Mouse (Mus musculus) lung, postnatal 0 days (tissue): ENCODE results near the gene Tcea2. TPM values are rescaled to one million over a fixed set of nuclear protein-coding genes. Genes with fewer than 3 reads are reported as not detected.

ENCODE experiments used
- ATAC-seq: fragments of 200-750 bp; cut with Nextera tagmentation; 2 replicates; pipeline ENCODE4 v1.8.0; 2017; ENCODE audit warnings: moderate library complexity
- DNase-seq: peaks from one replicate; pipeline ENCODE4 v3.0.0-alpha.2; 2016; ENCODE audit warnings: low spot score
- H3K27ac ChIP-seq: fragments of 300-500 bp; sonication (generic); 2 replicates; pipeline ENCODE4 v1.5.1; 2014; ENCODE audit warnings: antibody characterized with exemption, mild to moderate bottlenecking, low read length, mixed read lengths
- H3K27me3 ChIP-seq: fragments of 300-500 bp; sonication (generic); replicated peaks from 2 replicates; pipeline ENCODE4 v1.6.1; 2014; ENCODE audit warnings: low read length, mixed read lengths; ENCODE audit not compliant: insufficient read depth
- H3K36me3 ChIP-seq: fragments of 300-500 bp; sonication (generic); 2 replicates; pipeline ENCODE4 v1.6.1; 2014; ENCODE audit warnings: low read length, mixed read lengths; ENCODE audit not compliant: insufficient read depth
- H3K4me1 ChIP-seq: fragments of 300-500 bp; sonication (generic); 2 replicates; pipeline ENCODE4 v1.6.1; 2014; ENCODE audit warnings: antibody characterized with exemption, low read depth, low read length, mixed read lengths; ENCODE audit not compliant: insufficient read depth
- H3K4me2 ChIP-seq: fragments of 300-500 bp; sonication (generic); replicated peaks from 2 replicates; pipeline ENCODE4 v1.6.1; 2014; ENCODE audit warnings: low read depth, mild to moderate bottlenecking, low read length, moderate library complexity, mixed read lengths
- H3K4me3 ChIP-seq: fragments of 300-500 bp; sonication (generic); 2 replicates; pipeline ENCODE4 v1.5.1; 2014; ENCODE audit warnings: low read depth, low read length
- H3K9ac ChIP-seq: fragments of 300-500 bp; sonication (generic); replicated peaks from 2 replicates; pipeline ENCODE4 v1.6.1; 2014; ENCODE audit warnings: low read depth, mild to moderate bottlenecking
- H3K9me3 ChIP-seq: fragments of 300-500 bp; sonication (generic); 2 replicates; pipeline ENCODE4 v1.6.1; 2016; ENCODE audit warnings: low read length, mixed read lengths
- CTCF ChIP-seq: IDR thresholded peaks from 2 replicates; pipeline ENCODE4 v1.5.1; 2016; ENCODE audit warnings: antibody characterized with exemption, mild to moderate bottlenecking
- EP300 ChIP-seq: IDR thresholded peaks from 2 replicates; pipeline ENCODE4 v1.6.1; 2016; ENCODE audit warnings: antibody characterized with exemption, mild to moderate bottlenecking, control low read depth
- WGBS: fragments of 180-500 bp; shearing (Covaris S2); extraction: QIAGEN DNeasy Blood & Tissue Kit; methylation state at CpG from one replicate; pipeline ENCODE4 v1.1.7; 2014; 5-methylcytosine and 5-hydroxymethylcytosine counted together
- polyA plus RNA-seq: library from polyadenylated mRNA; unstranded; fragments of >200 nt; fragmentation: Nextera tagmentation; extraction: Ambion mirVana; gene quantifications from 2 replicates; pipeline ENCODE4 v1.2.1, GENCODE M21; 2015

Gene Tcea2
- polyA plus RNA-seq, 1 experiment from 2014 or later, result 14.1 TPM

DNA sequence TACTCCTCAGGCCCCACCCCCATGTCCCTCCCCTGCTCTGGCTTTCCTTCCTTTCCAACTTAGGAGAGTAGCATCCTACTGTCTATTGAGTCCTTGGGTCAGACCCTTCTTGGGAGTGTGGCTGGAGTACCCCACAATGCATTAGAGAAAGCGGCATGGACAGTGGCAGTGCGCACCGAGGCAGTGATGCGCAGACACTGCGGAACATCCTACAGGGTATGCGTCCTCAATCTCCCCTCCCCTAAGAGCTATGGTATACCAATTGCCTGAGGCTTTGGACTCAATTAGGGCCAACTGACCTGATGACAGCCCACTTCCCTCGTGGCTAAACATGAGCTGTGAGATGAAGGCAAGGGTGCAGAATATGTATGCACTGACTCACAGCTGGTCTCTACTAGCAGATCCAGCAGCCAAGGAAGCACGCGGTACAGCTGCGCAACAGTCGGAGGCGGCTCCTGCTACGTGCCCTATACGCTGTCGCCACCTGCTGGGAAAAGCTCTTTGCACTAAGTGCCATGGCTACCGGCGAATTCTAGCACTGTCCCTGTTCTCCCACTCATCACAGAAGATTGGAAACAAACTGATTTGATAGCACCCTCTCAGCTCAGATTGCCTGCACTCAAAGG lies 21.1 kb upstream of the Tcea2 start:
- H3K9ac ChIP-seq, result no peak overlapping the region
- no peak overlapping the region for H3K27ac ChIP-seq
- H3K4me3 ChIP-seq, result no peak overlapping the region
- WGBS, result 34% methylated on average over 17 of the region's 17 CpGs
- H3K36me3 ChIP-seq, result peaks cover 22% of the 10 kb centered on the region; the same call in 1 of the 2 replicates
- H3K4me2 ChIP-seq, result no peak overlapping the region
- ATAC-seq (peak; percentile 52), DNase-seq (peak; percentile 74)
- no peaks in the 10 kb centered on the region for H3K9me3 ChIP-seq
- no peaks in the 10 kb centered on the region; the same call in 1 of the 2 replicates for H3K4me1 ChIP-seq
- TF ChIP-seq CTCF, result no peak; the same call in 1 of the 2 replicates
- TF ChIP-seq EP300, result no peak
- no peaks in the 10 kb centered on the region for H3K27me3 ChIP-seq

DNA sequence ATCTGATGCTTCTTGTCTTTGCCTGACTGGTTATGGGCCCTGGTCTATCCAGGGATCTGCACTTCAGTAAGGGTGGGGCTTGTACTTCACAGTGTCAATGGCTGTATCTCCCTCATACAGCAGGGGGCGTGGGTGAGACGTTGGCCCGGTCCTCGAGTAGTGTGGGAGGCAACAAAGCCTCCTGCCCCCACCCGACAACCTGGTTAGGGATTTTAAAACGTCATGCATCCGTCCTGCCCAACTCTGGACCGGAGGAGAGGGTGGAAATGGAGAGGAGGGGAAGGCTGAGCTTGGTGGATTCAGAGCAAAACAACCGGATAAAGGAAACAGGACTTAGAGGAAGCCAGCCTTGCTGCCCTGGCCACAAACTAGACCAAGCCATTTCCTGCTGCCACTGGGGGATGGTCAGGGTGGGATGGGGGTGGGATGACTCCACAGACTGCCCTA lies 20.5 kb upstream of the Tcea2 start:
- WGBS, result 8% methylated on average over 9 of the region's 9 CpGs
- no peaks in the 10 kb centered on the region for H3K27me3 ChIP-seq
- ATAC-seq (peak; percentile 84), DNase-seq (peak; percentile 87)
- no peak overlapping the region for H3K9ac ChIP-seq
- H3K4me1 ChIP-seq, result no peaks in the 10 kb centered on the region; the same call in 1 of the 2 replicates
- H3K4me3 ChIP-seq, result no peak overlapping the region
- H3K9me3 ChIP-seq, result no peaks in the 10 kb centered on the region
- no peak overlapping the region for H3K4me2 ChIP-seq
- H3K27ac ChIP-seq, result peak overlapping the region; percentile 57; the same call in 1 of the 2 replicates
- TF ChIP-seq CTCF (peak; percentile 86), EP300 (peak; percentile 86)
- peaks cover 19% of the 10 kb centered on the region; the same call in 1 of the 2 replicates for H3K36me3 ChIP-seq

DNA sequence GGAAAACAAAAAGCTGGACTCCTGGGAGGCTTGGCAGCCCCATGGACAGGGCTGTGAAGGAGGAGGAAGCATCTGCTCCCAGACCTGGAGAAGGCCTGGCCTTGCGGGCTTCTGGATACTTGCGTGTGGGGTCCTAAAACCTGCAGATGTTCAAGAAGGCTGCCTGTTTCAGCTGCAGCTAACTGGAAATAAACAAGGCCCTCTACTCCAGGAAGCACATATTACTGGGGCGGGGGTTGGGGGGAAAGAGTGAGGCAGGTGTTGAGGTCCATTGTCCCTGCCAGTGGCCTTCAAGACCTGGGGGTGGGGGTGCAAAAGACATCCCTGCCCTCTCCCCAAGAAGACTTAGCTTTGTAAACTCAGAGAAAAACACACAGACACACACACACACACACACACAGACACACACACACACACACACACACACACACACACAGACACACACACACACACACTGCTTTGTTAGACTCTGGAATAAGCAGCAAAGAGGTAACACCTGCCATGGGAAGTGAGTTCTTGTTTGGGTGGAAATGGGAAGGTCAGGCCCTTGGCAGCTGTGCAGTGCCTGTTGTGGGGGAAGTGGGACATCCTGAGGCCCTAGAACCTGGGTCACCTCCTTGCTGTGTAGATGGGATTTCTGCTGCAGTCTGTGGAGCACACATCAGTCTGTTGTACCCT lies 17.4 kb upstream of the Tcea2 start:
- H3K4me2 ChIP-seq, result no peak overlapping the region
- H3K27ac ChIP-seq, result peak overlapping the region; percentile 82
- 64% methylated on average over 3 of the region's 3 CpGs for WGBS
- DNase-seq (no peak), ATAC-seq (peak; percentile 29)
- no peaks in the 10 kb centered on the region for H3K36me3 ChIP-seq
- no peak overlapping the region for H3K9ac ChIP-seq
- H3K4me3 ChIP-seq, result no peak overlapping the region
- no peaks in the 10 kb centered on the region for H3K27me3 ChIP-seq
- TF ChIP-seq EP300, result no peak
- TF ChIP-seq CTCF, result no peak
- no peaks in the 10 kb centered on the region; the same call in 1 of the 2 replicates for H3K4me1 ChIP-seq
- H3K9me3 ChIP-seq, result no peaks in the 10 kb centered on the region

DNA sequence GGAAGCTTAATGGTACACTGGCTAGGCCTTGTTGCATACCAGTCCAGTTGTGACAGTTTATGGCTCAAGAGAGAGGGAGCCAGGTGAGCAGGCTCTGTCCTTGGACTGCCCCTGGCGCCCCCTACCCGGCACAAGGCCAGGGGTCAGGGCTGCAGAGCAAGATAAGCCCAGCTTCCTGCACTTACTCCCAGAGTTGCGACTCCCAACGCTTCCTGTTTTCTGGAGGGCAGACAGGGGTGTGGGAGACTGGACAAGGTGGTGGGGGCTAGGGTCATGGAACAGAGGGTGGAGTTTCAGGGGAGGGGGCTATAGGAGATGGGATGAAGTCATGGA lies 16.8 kb upstream of the Tcea2 start:
- DNase-seq (peak; percentile 61), ATAC-seq (peak; percentile 78)
- WGBS, result 5% methylated on average over 4 of the region's 4 CpGs

DNA sequence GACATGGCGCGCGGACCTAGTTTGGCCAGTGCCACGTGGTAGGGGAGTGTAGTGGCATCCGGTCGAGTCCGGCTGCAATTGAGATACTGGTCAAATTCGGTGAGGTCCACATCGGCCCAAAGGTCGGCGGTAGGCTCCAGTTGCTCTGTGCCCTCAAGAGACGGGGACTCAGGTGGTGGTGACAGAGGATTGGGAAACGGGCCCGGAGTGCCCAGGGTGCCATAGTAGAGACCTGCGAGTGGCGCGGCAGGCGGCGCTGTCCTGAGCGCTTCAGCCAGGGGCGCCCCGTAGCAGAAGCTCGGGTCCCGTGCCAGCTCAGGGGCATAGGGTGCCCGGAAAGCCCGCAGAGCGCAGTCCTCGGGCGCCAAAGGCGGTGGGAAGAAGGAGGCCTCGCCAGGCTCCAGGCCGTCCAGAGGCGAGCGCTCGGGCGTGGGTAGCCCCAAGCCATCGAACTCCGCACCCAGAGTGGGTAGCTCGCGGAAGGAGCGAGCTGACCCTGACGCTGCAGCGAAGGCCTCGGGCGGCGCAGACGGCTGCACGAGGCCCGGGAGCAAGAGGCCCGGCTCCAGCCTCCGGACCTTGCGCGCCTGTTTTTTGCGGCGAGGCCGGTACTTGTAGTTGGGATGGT lies 9.7 kb upstream of the Tcea2 start:
- Histone ChIP-seq H3K9me3 (no peaks in the 10 kb centered on the region), H3K4me3 (peak overlapping the region; percentile 52), H3K9ac (peak overlapping the region; percentile 54), H3K36me3 (no peaks in the 10 kb centered on the region), H3K4me2 (peak overlapping the region; percentile 57), H3K27me3 (peaks cover 28% of the 10 kb centered on the region), H3K27ac (peak overlapping the region; percentile 77), H3K4me1 (peaks cover 10% of the 10 kb centered on the region; the same call in 1 of the 2 replicates)
- 3% methylated on average over 47 of the region's 56 CpGs for WGBS
- DNase-seq (no peak), ATAC-seq (peak; percentile 18; the same call in 1 of the 2 replicates)
- no peak for TF ChIP-seq EP300
- TF ChIP-seq CTCF, result peak; percentile 49

More for the DNA sequence above, 16.8 kb upstream of the Tcea2 start:
- Histone ChIP-seq H3K9me3 (no peaks in the 10 kb centered on the region), H3K9ac (no peak overlapping the region), H3K4me1 (no peaks in the 10 kb centered on the region; the same call in 1 of the 2 replicates), H3K4me3 (no peak overlapping the region), H3K27me3 (no peaks in the 10 kb centered on the region), H3K27ac (peak overlapping the region; percentile 82), H3K36me3 (no peaks in the 10 kb centered on the region), H3K4me2 (no peak overlapping the region)
- TF ChIP-seq CTCF (peak; percentile 31), EP300 (peak; percentile 88)

DNA sequence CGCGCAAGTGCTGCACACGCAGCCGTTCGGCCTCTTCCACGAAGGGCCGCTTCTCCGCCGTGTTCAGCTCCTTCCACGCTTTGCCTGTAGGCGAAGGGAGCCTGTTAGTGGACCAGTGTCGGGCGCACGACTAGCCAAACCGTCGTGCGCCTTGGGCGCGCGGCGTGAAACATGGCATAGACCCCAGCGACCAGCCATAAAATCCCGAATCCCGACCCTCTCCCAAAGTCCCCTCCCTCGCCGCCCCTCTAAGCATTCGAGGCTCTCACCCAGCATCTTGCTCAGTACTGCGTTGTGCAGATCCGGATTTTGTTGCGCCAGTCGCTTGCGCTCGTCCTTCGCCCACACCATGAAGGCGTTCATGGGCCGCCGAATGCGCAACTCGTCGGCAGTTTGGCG lies 9.2 kb upstream of the Tcea2 start:
- H3K27ac ChIP-seq, result peak overlapping the region; percentile 77
- WGBS, result 2% methylated on average over 40 of the region's 41 CpGs
- peaks cover 13% of the 10 kb centered on the region; the same call in 1 of the 2 replicates for H3K4me1 ChIP-seq
- TF ChIP-seq CTCF, result no peak
- no peak for TF ChIP-seq EP300
- no peaks in the 10 kb centered on the region for H3K9me3 ChIP-seq
- peak overlapping the region; percentile 52 for H3K4me3 ChIP-seq
- ATAC-seq, result no peak
- peak overlapping the region; percentile 57 for H3K4me2 ChIP-seq
- DNase-seq, result no peak
- no peaks in the 10 kb centered on the region for H3K36me3 ChIP-seq
- H3K27me3 ChIP-seq, result peaks cover 28% of the 10 kb centered on the region
- peak overlapping the region; percentile 54 for H3K9ac ChIP-seq
